Mouse (Mus musculus): ENCODE results near the gene Tmem143.

DNA sequence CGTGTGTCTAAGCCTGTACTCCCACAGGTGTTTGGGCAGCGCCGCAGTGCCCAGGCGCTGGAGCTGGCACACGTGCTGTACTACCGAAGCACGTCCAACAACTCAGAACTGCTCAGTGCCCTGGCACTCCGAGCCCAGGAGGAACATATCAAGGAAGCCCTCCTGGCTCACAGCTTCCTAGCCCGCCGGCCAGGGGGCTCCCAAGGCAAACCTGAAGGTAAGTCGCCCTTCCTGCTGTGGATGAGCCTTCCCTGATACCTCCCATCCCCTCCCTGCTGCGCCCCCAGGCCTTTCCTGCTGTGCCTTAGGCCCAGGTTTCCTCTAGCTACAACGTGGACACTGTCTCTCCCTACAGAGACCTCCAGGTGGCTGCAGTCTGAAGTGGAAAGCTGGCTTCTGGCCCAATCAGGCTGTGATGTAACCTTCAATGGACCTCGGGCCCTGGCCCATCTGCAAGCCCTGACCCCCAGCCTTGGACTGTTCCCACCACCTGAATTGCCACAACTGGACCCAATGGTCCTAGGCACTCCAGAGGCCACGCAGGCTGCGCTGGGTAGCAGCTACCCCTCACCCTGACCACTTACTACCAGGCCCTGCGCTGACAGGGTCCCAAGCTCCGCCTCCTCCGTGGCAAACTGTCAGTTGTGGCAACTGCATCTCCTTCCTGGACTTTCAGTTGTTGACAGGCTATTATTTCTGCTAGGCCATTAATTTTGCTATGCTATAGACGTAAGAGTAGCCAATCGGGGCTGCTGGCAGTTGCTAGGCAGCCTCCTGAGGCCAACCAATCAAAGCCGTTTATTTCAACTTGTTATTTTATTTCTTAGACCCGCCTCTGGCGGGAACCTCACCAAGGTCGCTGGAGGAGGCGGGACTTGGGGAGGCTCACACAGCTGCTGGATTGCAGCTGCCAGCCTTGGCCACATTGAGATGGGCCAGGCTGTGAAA is 19.6 kb downstream of the Tmem143 start:
- TF ChIP-seq CTCF (IDR thresholded peaks at IDR 0.05; ENCODE audit: control insufficient read depth, insufficient read depth, low read length): no peak
- TF ChIP-seq POLR2A (IDR thresholded peaks at IDR 0.05; ENCODE audit: borderline replicate concordance, control insufficient read depth, low read depth, low read length): peak; percentile 76; the same call in 1 of the 2 replicates

All from bone marrow, adult 2 months (tissue).